Mouse (Mus musculus): ENCODE measurements at regions not wholly inside any gene's neighbourhood (a gene's known extent, or its start where the extent isn't known, plus 50 kb on each side); places are given as distances from the start of the nearest gene placed in this dataset.
A peak's percentile ranks its signal among the peaks of the same experiment; 100 is the strongest.

DNA sequence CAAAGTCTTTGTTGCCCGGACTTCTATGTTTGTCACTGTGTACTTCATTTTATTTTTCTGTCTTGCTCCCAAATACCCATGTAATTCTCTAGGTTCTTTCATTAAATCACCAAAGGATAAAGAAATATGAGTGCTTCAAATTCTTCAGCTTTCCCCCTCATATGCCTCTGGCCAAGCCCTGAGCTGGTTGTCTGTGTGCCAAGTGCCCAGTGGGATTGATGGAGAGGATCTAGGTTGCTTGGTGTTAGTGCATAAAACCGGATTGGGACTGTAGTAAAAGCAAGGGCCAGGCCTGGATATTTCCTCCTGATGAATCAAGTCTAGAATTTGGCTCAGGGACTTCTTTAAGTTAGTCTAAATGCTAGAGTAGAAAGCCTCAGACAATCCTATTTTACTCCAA, 229.0 kb downstream of the Sec61b start:
- ATAC-seq (ENCODE audit: extremely low read depth, insufficient number of reproducible peaks, low FRiP score, poor library complexity, severe bottlenecking): no peak

DNA sequence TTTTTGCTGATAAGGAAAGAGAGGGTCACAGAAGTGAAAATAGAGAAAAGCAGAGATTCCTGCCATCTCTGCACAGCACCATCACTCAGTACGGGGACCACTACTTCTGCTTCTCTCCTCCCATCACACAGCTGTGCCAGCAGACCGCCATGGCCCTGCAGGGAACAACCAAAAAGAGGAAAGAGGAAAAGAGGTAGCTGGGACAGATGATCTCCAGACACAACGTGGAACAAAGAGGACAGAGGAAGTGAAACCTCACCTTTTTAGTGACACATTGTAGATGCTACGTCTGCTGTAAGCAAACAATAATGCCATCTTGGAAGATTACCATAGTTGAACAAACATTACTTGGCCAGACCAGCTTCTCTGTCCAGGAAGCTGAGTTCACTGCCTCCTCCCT, 230.1 kb downstream of the Sec61b start:
- ATAC-seq (ENCODE audit: extremely low read depth, insufficient number of reproducible peaks, low FRiP score, poor library complexity, severe bottlenecking): no peak

DNA sequence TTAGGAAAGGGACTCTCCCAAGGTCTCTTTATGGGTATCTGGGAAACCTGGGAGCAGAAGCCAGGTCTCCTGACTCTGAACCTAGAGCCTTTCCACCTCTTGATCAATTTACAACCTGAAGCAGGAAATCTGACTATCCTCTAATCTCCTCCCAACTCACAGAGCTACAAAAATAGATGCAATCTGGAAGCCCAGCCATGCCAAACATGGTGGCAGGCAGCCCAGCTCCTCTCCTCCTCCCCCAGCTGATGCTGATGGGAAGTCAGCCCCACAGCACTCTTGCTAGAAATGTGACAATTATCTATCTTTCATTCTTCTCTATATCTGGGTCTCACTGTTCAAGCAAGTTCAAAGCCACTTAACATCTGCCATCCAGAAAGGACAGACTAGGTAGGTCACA, 233.5 kb downstream of the Sec61b start:
- no peak for ATAC-seq (ENCODE audit: extremely low read depth, insufficient number of reproducible peaks, low FRiP score, poor library complexity, severe bottlenecking)

DNA sequence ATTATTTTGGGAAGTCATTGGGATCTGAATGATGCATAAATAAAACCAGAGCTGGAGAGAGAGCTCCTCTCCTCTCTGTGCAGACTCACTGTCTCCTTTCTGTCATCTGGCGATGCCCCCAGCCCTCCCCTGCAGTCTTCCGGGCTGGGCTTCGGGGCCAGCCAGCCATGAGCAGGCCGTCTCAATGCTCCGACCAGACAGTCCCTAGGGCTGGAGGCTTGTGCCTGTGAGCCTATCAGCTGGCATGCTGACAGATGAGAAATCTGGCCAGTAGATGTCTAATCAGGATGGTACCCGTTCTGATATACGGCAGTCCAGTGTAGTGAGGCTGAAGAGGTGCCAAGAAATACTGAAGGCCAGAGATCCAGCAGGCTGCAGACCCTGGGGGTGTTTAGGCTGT, 238.9 kb downstream of the Sec61b start:
- ATAC-seq (ENCODE audit: extremely low read depth, insufficient number of reproducible peaks, low FRiP score, poor library complexity, severe bottlenecking): no peak

DNA sequence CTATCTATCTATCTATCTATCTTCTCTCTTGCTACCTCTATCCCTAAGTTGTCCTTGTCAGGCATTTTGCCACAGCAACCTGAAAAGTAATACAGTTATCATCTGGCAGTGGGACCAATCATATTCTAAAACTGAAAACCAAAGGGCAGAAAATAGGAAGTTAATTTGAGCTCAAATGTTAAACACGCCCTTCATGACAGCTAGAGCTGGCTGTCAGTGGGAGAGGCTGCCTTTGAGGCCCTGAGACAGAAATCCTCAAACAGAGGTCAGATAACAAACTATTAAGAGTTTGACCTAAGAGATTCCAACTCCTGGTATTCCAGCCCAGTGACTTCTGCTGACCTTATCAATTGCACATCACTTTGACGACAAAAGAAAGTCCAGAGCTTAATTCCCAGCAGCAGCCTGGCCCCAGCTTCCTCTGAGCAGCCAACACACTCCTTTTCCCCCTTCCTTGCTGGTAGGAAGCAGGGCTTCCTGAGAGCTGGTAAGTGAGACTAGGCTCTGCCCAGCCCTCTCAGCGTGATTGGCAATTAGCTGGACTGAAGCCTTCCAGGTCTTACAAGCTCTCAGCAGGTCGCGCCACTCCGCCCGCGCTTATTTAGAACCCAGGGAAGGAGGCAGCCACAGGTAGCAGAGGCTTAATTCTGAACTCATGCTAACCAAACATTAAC, 250.0 kb downstream of the Sec61b start:
- no peak for ATAC-seq (ENCODE audit: extremely low read depth, insufficient number of reproducible peaks, low FRiP score, poor library complexity, severe bottlenecking)

DNA sequence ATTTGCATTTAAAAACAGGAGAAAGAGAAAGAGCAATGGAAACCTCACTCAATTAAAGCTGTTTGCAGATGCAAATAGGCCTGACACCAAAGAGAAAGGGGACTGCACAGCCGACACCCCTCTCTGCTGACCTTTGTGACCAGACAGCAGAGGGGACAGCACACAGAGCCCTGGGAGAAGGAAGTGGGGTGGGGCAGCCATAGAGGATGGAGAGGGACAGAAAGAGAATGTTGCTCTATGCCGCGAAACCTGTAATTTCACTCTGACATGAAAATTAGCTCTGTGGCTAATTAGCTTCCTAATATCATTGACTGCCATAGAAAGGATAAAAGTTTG, 250.5 kb downstream of the Sec61b start:
- ATAC-seq (ENCODE audit: extremely low read depth, insufficient number of reproducible peaks, low FRiP score, poor library complexity, severe bottlenecking): no peak

DNA sequence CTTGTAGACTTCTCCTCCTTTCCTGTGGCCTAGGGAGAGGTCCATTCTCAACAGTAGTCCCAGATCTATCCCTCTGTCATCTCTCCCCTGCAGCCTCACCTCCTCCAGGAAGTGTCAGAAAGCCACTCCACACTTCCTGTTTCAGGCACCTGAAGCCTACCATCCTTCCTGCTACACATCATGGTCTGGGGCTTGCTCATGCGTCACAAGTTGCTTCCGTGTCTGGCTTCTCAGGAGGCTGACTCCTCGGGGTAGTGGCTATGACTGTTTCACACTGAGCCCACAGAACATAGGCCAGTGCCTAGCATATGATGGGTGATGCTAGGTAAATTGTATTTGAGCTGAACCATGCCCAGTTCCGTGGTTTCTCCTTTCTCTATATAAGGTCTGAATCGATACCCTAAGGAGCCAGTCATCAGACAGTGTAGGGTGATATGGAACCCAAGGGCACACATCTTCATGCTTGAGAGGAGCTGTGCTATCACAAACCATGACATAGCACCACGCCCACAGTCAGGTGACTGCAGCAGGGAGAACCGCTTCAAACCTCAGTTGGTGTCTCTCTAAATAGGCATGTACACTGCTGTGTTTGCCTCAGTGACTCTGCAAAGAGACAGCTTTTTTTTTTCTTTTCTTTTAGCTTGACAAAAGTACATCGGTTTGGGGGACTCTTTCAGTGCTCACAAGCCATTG, 272.2 kb downstream of the Sec61b start:
- ATAC-seq (ENCODE audit: extremely low read depth, insufficient number of reproducible peaks, low FRiP score, poor library complexity, severe bottlenecking): peak; percentile 88

DNA sequence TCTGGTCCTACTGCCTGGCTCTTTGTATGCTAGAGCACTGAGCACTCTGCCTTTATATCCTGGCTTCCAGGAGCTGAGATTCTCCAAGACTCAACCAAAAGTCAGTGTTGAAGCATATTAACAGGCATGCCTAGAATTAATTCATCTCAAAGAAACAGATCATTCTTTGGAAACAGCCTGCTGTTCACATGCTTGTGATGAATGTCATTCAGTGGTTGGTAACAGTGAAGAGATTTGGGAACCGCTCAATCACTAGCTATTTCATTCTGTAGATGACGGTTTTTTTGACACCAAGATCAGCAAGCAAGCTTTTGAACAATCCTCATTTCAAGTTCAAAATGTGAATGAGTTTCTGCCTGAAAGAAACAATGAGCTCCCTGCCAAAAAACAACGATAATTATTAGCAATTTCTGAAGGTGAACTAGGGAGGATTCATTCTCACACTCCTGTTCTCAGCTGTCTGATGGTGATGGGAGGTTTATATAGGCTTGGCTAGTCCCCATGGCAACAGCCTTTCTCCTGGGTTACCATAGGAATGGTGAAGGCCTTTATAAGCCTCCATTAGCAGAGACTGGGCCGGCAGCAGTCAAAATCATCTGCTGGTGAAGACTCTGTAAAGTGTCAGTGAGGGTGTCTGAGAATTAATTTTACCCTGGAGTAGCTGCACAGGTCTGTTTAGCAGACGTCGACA, 272.6 kb upstream of the Nr4a3 start:
- ATAC-seq (ENCODE audit: extremely low read depth, insufficient number of reproducible peaks, low FRiP score, poor library complexity, severe bottlenecking): no peak

DNA sequence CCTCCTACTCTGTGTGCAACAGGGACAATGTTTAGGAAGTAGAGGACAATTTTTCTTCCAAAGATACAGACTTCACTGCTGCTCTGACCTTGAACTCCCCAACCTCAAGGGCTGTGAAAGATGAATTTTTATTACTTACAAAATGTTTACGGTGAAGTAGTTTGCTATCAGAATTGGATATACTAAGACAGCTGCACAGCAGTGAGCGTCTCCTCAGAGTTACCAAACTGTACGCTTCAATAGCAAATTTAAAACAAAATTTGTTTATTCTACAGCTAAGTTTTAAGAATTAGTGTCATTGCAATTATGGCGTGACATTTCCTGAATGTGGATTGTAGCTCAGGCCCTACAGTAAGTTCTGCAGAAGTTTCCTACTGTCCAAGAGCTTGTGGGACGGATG, 270.3 kb upstream of the Nr4a3 start:
- no peak for ATAC-seq (ENCODE audit: extremely low read depth, insufficient number of reproducible peaks, low FRiP score, poor library complexity, severe bottlenecking)

DNA sequence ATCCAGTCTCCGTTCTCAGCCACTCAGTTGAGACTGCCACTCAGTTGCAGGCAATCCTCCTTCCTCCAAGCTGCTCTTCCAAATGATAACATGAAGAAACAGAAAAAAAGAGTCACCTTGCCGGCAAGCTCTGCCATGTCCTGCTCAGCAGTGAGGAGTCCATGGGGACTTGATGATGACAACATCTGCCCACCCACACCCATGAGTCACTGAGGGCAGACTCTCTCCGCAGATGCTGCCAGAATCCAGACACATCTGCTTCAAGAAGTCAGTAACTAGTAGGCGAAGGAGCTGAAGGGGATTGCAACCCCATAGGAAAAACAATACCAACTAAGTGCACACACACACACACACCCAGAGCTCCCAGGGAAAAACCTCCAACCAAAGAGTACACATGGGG, 263.9 kb upstream of the Nr4a3 start:
- ATAC-seq (ENCODE audit: extremely low read depth, insufficient number of reproducible peaks, low FRiP score, poor library complexity, severe bottlenecking): no peak

DNA sequence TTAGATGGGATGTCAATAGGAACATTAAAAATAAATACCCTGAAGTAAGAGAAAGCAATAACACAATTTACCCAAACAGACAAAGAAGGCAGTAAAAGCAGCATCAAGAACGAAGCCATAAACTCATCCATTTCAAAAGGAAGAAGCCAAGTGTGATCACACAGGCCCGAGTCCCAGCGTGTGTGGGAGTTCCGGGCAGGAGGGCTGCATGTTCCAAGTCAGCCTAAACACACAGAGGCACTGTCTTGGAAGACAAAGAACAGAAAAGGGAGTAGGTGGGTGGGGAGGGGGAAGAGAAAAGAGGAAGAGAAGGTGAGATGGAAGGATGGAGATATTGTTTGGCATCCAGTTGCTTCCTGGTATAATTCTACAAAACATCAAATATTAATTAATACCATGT, 248.0 kb upstream of the Nr4a3 start:
- ATAC-seq (ENCODE audit: extremely low read depth, insufficient number of reproducible peaks, low FRiP score, poor library complexity, severe bottlenecking): no peak

DNA sequence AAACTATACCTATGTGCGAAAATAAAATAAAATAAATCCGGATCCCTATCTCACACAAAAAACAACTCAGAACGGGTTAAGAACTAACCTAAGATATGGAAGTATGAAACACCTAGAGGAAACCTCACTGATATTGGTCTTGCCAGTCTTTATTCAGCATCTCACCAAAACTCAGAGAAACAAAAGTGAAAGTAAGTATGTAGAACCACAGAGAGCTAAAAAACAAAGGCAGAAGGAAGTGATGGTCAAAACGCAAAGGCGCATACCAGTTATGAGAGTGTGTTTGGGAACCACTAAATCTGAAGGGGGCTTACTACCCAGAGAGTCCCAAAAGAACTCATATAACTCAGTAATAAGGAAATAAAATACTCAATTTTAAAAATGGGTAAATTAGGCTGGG, 245.8 kb upstream of the Nr4a3 start:
- ATAC-seq (ENCODE audit: extremely low read depth, insufficient number of reproducible peaks, low FRiP score, poor library complexity, severe bottlenecking): peak; percentile 66; the same call in 1 of the 2 replicates

DNA sequence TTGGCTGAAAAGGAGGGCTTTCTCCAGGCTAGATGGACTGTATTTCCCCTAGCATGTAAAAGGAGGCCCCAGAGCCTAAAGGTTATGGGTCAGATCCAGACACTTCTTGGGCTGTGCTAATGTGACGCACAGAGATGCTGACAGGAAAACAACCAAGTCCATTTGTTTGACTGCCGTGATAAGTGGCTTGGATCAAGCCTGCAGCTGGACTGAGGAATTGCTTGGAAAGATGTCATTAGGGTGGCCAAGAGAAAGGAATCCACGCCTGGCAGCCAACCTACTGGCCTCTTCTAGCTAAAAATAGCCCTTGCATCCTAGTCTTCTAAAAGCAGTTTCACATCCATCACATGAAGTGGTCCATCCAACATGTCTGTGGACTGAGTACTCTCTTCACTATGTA, 241.8 kb upstream of the Nr4a3 start:
- no peak for ATAC-seq (ENCODE audit: extremely low read depth, insufficient number of reproducible peaks, low FRiP score, poor library complexity, severe bottlenecking)

DNA sequence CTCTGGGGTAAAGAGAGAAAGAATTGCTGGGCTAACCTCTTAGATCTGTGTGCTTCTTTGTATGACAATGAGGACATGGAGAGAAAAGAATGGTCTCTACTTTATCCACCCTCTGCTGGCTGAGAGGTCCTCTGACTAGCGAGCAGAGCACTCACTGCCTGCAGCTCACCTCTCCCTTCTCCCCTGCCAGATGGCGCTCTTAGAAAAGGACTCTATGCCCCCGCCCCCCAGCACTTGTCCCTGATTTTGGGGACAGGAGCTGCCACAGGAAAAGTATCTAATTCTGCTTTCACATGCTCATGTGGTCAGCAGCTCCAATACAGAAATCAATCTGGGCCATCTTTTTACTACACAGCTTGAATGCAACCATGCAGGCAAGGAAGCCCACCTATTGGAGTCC, 237.1 kb upstream of the Nr4a3 start:
- ATAC-seq (ENCODE audit: extremely low read depth, insufficient number of reproducible peaks, low FRiP score, poor library complexity, severe bottlenecking): no peak

DNA sequence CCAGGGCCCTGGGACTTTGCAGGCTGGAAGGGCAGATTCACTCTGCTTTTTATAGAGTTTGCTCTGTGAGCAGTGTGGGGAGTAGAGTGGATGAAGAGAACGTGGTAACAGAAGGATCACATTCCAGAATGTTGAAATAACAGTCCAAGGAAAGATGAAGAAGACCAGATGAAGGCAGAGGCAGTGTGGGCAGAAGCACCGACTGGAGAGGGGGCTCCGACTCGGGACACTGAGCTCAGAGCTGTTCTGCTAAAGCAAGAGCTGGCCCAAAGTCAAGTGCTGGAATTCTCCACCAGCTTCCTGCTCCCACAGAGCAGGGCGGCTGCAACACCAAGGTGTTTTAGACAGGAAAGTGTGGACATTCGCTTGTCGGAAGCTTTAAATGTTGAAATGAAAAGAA, 230.9 kb upstream of the Nr4a3 start:
- ATAC-seq (ENCODE audit: extremely low read depth, insufficient number of reproducible peaks, low FRiP score, poor library complexity, severe bottlenecking): no peak

DNA sequence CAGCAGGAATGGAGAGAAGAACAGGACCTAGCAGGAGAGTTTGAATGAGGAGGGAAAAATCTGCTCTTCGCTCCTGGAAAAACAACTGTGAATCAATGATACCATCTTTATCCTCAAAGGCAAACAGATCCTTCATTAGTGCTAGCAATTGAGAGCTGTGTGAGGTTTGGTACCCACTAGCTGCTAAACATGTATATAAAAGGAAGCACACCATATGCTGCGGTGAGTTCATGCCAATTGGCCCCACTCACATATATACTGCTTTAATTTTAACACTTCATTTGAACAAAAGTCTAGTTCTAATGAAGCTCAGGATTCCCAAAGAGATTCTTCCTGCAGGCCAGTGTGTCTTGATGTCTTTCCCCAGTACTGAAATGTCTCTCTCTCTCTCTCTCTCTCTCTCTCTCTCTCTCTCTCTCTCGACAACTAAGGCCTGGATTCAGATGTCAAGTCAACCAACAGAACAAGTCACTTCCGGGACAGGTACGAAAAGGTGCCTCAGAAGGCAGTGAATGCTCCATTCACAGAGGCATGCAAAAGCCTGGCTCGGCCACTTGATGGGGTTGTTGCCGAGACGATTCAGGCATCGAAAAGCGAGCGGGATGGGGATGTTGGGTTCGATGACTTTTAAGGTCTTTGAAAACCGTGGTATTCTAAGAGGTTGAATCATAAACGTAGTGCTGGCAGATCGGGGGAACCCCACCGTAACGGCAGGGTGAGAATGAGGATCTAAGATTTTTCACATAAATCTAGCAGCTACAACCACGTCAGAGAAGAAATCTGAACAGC, 226.4 kb upstream of the Nr4a3 start:
- ATAC-seq (ENCODE audit: extremely low read depth, insufficient number of reproducible peaks, low FRiP score, poor library complexity, severe bottlenecking): no peak

DNA sequence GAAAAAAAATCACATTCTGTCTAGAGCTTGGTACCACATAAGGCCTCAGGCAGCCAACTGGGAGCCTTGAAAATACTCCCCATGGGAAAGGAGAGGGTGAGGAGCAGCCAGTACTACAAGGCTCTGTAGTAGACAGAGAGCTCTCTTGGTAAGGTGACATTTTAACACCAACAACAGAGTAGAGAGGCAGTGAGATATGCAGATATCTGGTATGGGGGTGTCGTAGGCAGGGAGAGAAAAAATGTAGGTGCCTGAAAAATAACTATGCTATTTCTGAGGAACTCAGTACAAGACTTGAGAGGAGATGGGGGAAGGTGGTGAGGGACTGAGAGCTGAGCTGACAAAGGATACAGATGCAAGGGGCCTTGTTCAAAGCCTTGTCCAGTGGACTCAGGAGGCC, 224.4 kb upstream of the Nr4a3 start:
- no peak for ATAC-seq (ENCODE audit: extremely low read depth, insufficient number of reproducible peaks, low FRiP score, poor library complexity, severe bottlenecking)

DNA sequence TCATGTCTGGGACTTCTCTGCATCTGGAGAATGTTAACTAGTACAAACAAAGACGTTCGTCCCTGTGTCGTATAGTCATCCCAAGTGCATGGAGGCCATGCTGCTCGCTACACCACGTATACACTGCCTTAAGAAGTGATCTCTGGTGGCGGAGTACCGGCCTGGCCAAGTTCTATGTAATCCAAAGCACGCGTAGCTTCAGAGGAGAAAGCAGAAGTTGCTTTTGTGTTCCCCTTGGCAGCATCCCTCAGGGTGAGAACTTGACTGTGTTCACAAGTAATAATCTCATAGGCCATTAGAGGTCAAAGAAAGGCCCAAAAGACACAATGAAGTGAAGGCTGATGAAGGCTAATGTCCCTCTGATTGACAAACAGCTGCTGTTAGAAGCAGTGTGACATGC, 221.7 kb upstream of the Nr4a3 start:
- no peak for ATAC-seq (ENCODE audit: extremely low read depth, insufficient number of reproducible peaks, low FRiP score, poor library complexity, severe bottlenecking)

DNA sequence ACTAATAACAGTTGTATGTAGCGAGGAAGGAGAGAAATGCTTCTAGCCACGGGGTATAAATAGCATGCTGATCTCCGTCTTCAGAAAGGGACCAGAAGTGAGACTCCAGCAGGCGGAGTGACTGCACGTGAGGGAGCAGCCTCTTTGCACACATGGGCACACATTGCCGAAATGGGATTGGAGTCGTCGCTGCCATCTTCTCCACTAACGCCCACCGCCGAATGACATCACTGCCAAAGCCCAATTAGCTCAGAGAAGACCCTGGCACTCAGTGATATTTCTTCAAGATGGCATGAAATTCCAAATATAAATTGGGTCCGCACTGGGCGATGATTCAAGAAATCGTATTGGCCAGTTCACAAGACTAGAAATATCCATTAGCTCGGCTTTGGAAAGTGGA, 220.9 kb upstream of the Nr4a3 start:
- no peak for ATAC-seq (ENCODE audit: extremely low read depth, insufficient number of reproducible peaks, low FRiP score, poor library complexity, severe bottlenecking)

DNA sequence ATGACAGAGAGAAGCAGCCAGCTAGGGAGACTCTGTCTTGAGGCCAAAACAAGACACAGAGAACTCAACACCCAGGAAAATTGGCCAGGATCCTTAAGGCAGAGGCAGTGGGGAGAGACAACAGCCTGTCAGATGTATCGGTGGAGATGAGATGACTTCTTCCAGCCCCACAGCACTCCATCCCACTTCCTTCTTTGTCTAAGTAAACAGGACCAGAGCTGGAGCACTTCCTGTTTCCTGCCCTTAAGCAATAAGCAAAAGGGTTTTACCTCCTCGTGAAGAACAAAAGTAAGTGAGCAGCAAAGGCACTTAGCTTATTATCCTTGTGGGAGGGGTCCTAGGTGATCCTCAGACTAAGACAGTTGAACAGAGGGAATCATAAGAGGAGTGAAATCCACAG, 212.0 kb upstream of the Nr4a3 start:
- ATAC-seq (ENCODE audit: extremely low read depth, insufficient number of reproducible peaks, low FRiP score, poor library complexity, severe bottlenecking): no peak

Measured in neutrophil, adult 5-6 weeks (primary cell).